In genomic region chr10:7792751-7793385, GRCm38 (mm10) we compare ENCODE assay signal across 8 mouse cellular contexts. TPM values are rescaled to one million over a fixed set of nuclear protein-coding genes. Genes with fewer than 3 reads are reported as not detected.
DNase-seq lines count a peak whose midpoint lies in the region; ATAC-seq lines count a peak whose summit lies in the region.

TSS of gene Ginm1 (minus strand) at chr10:7792824.
TSS of gene Ppil4 (plus strand) at chr10:7792891.

- peaks cover 35% of the 10 kb centered on the region for H3K36me3 ChIP-seq in hindbrain, embryonic 14.5 days (replicated peaks; ENCODE audit: control insufficient read depth, insufficient read depth)

- peak; percentile 95 for ATAC-seq in hindbrain, embryonic 14.5 days (ENCODE audit: low FRiP score)

- H3K4me1 ChIP-seq in hindbrain, embryonic 14.5 days (replicated peaks; ENCODE audit: control insufficient read depth, insufficient read depth, low read length), result peaks cover 17% of the 10 kb centered on the region

- H3K27me3 ChIP-seq in hindbrain, embryonic 14.5 days (ENCODE audit: control insufficient read depth, insufficient read depth, low read length), result no peaks in the 10 kb centered on the region

- peak within 1 kb of the TSS; percentile 53 for H3K4me3 ChIP-seq in hindbrain, embryonic 14.5 days (replicated peaks; ENCODE audit: low read length)

- H3K4me2 ChIP-seq in hindbrain, embryonic 14.5 days (replicated peaks), result peak within 1 kb of the TSS; percentile 86

- DNase-seq in NIH3T3 (ENCODE audit: low read depth), result peak; percentile 99
- peak; percentile 96 for DNase-seq in cerebellum, postnatal 10 days
- peak; percentile 80 to 84 for DNase-seq in frontal cortex, postnatal 14 days (ENCODE audit: low spot score in 2 of 2)
- peak; percentile 98 for DNase-seq in hindbrain, embryonic 14.5 days (ENCODE audit: low spot score)
- DNase-seq in layer of hippocampus, postnatal 36 days, result peak; percentile 90 to 91
- peak; percentile 91 for DNase-seq in lung, postnatal 36 days
- DNase-seq in retina, postnatal 1 day, result peak; percentile 96
- DNase-seq in urinary bladder, adult 18-20 months (ENCODE audit: low spot score in 2 of 2), result peak; percentile 78 to 81

- under 1% methylated on average over 52 of the region's 52 CpGs for WGBS in hindbrain, embryonic 14.5 days

- H3K9ac ChIP-seq in hindbrain, embryonic 14.5 days, result peak within 1 kb of the TSS; percentile 76

- H3K27ac ChIP-seq in hindbrain, embryonic 14.5 days, result peak within 1 kb of the TSS; percentile 77; the same call in 1 of the 2 replicates

- H3K9me3 ChIP-seq in hindbrain, embryonic 14.5 days (ENCODE audit: control insufficient read depth, low read length), result no peaks in the 10 kb centered on the region

RNA-seq across cellular contexts. Expression of gene Ginm1, which starts in this region (rescaled TPM):
- polyA plus RNA-seq in hindbrain, embryonic 14.5 days (2014; fragmentation: Nextera tagmentation; extraction: Ambion mirVana), result 54.7 and 61.7 TPM in 2 replicates
- 10 to 100 TPM; 15.9 to 19.5 TPM for total RNA-seq in layer of hippocampus, postnatal 36 days (2021)

RNA-seq across cellular contexts. Expression of gene Ppil4, which starts in this region (rescaled TPM):
- 42.5 and 43.7 TPM in 2 replicates for polyA plus RNA-seq in hindbrain, embryonic 14.5 days (2014; fragmentation: Nextera tagmentation; extraction: Ambion mirVana)
- 10 to 100 TPM; 34.9 to 37.9 TPM for total RNA-seq in layer of hippocampus, postnatal 36 days (2021)

Comparison
In these comparisons a context has a peak if more than half of its experiments do, and no peak if none do; other contexts are left out.
1. Peak in every context shown above with its lines: DNase-seq, ATAC-seq, H3K4me3 ChIP-seq and H3K27ac ChIP-seq.